Mouse (Mus musculus) left cerebral cortex, adult 18-20 months (tissue): Measurements from ENCODE around the gene Rgs17. TPM values are rescaled to one million over a fixed set of nuclear protein-coding genes. Genes with fewer than 3 reads are reported as not detected.
A peak's percentile ranks its signal among the peaks of the same experiment; 100 is the strongest.

Experiments
- DNase-seq, 2 experiments: peaks; one replicate each; pipeline ENCODE4 v3.0.0; 2021 to 2022; ENCODE audit warnings: low spot score in 2 of 2, mixed read lengths in 1 of 2
- total RNA-seq, 2 experiments: library from RNA; stranded (reverse); gene quantifications; 2 replicates each; pipeline ENCODE4 v1.2.3; 2021

Rgs17 gene
- total RNA-seq, 2 experiments from 2014 or later, result 66.7 to 68.3 TPM

GRCm38 (mm10) chr10:5826336-5827025, 95.7 kb downstream of the Rgs17 start:
- DNase-seq, result no peak

- DNase-seq, result peak in 1 of 2 experiments; percentile 38
These were observed 97.4 kb downstream of the Rgs17 start for GRCm38 (mm10) chr10:5824779-5825178.

- peak; percentile 89 to 93 for DNase-seq
These were observed 98.3 kb downstream of the Rgs17 start, which contains the start of gene Mtrf1l for GRCm38 (mm10) chr10:5823740-5824491. Gene Mtrf1l (minus strand): TSS chr10:5823910.

GRCm38 (mm10) chr10:5823291-5823739, 98.9 kb downstream of the Rgs17 start:
- peak in 1 of 2 experiments; percentile 16 for DNase-seq

GRCm38 (mm10) chr10:5818772-5819171, 103.4 kb downstream of the Rgs17 start:
- DNase-seq, result no peak

- DNase-seq, result no peak
These were observed 106.2 kb downstream of the Rgs17 start for GRCm38 (mm10) chr10:5815968-5816367.

- DNase-seq, result no peak
These were observed 108.5 kb downstream of the Rgs17 start for GRCm38 (mm10) chr10:5813724-5814123.

- no peak for DNase-seq
These were observed 114.5 kb downstream of the Rgs17 start for GRCm38 (mm10) chr10:5807683-5808082.

- no peak for DNase-seq
These were observed 115.2 kb downstream of the Rgs17 start for GRCm38 (mm10) chr10:5806996-5807395.

- no peak for DNase-seq
These were observed 115.8 kb downstream of the Rgs17 start for GRCm38 (mm10) chr10:5806416-5806815.

GRCm38 (mm10) chr10:5805731-5806307, 116.4 kb downstream of the Rgs17 start:
- DNase-seq, result peak; percentile 90 to 94

- peak; percentile 98 to 99 for DNase-seq
These were observed 116.9 kb downstream of the Rgs17 start, which contains the start of gene Fbxo5 for GRCm38 (mm10) chr10:5805243-5805730. Gene Fbxo5 (minus strand): TSS chr10:5805600.

- no peak for DNase-seq
These were observed 117.5 kb downstream of the Rgs17 start for GRCm38 (mm10) chr10:5804691-5805156.

- DNase-seq, result no peak
These were observed 118.5 kb downstream of the Rgs17 start for GRCm38 (mm10) chr10:5803739-5804138.

- no peak for DNase-seq
These were observed 119.3 kb downstream of the Rgs17 start for GRCm38 (mm10) chr10:5802866-5803265.

GRCm38 (mm10) chr10:5800490-5800889, 121.7 kb downstream of the Rgs17 start:
- DNase-seq, result no peak

GRCm38 (mm10) chr10:5798069-5798468, 124.1 kb downstream of the Rgs17 start:
- DNase-seq, result no peak

- DNase-seq, result peak; percentile 69 to 70
These were observed 131.5 kb downstream of the Rgs17 start for GRCm38 (mm10) chr10:5790657-5791056.

GRCm38 (mm10) chr10:5786923-5787322, 135.3 kb downstream of the Rgs17 start:
- peak; percentile 20 to 40 for DNase-seq
